Mouse (Mus musculus) limb, embryonic 10.5 days (tissue): Measurements from ENCODE around the gene Antxr2. TPM values are rescaled to one million over a fixed set of nuclear protein-coding genes. Genes with fewer than 3 reads are reported as not detected.

ENCODE experiments used
- DNase-seq: peaks from one replicate; pipeline ENCODE4 v3.0.0-alpha.2; 2017; ENCODE audit warnings: low spot score
- H3K27ac ChIP-seq: fragments of 300-500 bp; sonication (generic); 2 replicates; pipeline ENCODE4 v1.5.1; 2016; ENCODE audit warnings: mild to moderate bottlenecking
- H3K27me3 ChIP-seq: fragments of 300-500 bp; sonication (generic); 2 replicates; pipeline ENCODE4 v1.6.1; 2016; ENCODE audit warnings: low read depth, mild to moderate bottlenecking; ENCODE audit not compliant: poor library complexity, severe bottlenecking
- H3K36me3 ChIP-seq: fragments of 300-500 bp; sonication (generic); 2 replicates; pipeline ENCODE4 v1.6.1; 2016; ENCODE audit warnings: mild to moderate bottlenecking, moderate library complexity
- H3K4me1 ChIP-seq: fragments of 300-500 bp; sonication (generic); 2 replicates; pipeline ENCODE4 v1.6.1; 2016
- H3K4me3 ChIP-seq: fragments of 300-500 bp; sonication (generic); 2 replicates; pipeline ENCODE4 v1.5.1; 2016; ENCODE audit warnings: mild to moderate bottlenecking, moderate library complexity
- H3K9me3 ChIP-seq: fragments of 300-500 bp; sonication (generic); replicated peaks from 2 replicates; pipeline ENCODE4 v1.6.1; 2016; ENCODE audit warnings: mild to moderate bottlenecking
- WGBS: fragments of 180-500 bp; shearing (Covaris S2); methylation state at CpG from one replicate; pipeline ENCODE4 v1.1.7; 2016; 5-methylcytosine and 5-hydroxymethylcytosine counted together
- polyA plus RNA-seq: library from polyadenylated mRNA; unstranded; fragments of >200 nt; fragmentation: Nextera tagmentation; extraction: Ambion mirVana; gene quantifications from 2 replicates; pipeline ENCODE4 v1.2.1, GENCODE M21; 2016

Gene Antxr2
- polyA plus RNA-seq, 1 experiment from 2014 or later: 22.3 TPM

GRCm38 (mm10) chr5:97839271-97839923 lies 191.4 kb downstream of the Antxr2 start:
- H3K4me1 ChIP-seq: 0 out of 2 replicates have a peak, but pooled peaks cover 4% of the 10 kb centered on the region
- no peak for DNase-seq
- WGBS: 67% methylated on average over 3 of the region's 3 CpGs
- H3K27ac ChIP-seq: no peak overlapping the region
- H3K9me3 ChIP-seq: no peaks in the 10 kb centered on the region
- H3K27me3 ChIP-seq: no peaks in the 10 kb centered on the region
- no peak overlapping the region for H3K4me3 ChIP-seq
- H3K36me3 ChIP-seq: no peaks in the 10 kb centered on the region

DNA sequence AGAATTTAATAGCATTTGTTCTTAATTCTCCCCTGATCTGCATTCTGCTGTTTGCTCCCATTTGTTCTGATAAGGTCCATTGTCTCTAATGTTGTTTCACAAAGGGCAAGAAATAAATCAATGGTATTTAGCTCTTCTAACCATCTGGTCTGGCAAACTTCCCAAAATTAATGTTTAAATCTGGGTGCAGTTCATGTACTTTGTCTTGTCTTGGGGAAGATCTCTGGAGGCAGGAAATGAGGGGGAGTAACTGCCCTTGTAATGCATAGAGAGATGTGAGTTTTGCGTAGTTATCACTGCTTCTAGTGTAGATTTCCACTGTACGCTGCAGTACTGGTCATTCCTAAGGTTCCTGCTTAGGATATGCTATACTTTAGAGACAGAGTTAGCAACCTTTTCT lies 193.5 kb downstream of the Antxr2 start:
- no peak overlapping the region for H3K4me3 ChIP-seq
- H3K36me3 ChIP-seq: no peaks in the 10 kb centered on the region
- no peaks in the 10 kb centered on the region for H3K27me3 ChIP-seq
- no peak for DNase-seq
- no peak overlapping the region for H3K27ac ChIP-seq
- 0 out of 2 replicates have a peak, but pooled peaks cover 4% of the 10 kb centered on the region for H3K4me1 ChIP-seq
- WGBS: 94% methylated on average over 2 of the region's 2 CpGs
- H3K9me3 ChIP-seq: no peaks in the 10 kb centered on the region

- 48% methylated on average over 2 of the region's 2 CpGs for WGBS
- no peak for DNase-seq
- H3K9me3 ChIP-seq: no peaks in the 10 kb centered on the region
These were observed 195.4 kb downstream of the Antxr2 start for GRCm38 (mm10) chr5:97835418-97835817.

DNA sequence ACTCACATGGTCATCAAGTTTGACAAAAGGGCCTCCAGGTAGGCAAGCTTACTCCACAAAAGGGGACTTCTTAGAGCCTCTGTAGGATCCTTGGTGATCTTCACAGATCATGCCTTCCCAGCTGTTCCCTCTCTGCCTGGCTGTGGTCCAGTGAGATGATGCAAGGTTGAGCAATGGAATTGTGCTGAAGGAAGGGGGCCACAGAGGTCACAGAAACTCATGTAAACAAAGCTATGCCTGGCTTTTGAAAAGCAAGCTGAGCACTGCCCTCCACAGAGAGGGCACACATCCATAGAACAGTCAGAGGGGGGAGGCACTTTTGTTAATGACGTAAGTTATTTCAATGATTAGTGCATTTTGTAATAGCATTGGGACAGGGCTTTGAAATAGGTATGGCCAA lies 196.1 kb downstream of the Antxr2 start:
- no peak overlapping the region for H3K27ac ChIP-seq
- no peaks in the 10 kb centered on the region for H3K9me3 ChIP-seq
- DNase-seq: no peak
- H3K27me3 ChIP-seq: no peaks in the 10 kb centered on the region
- 72% methylated on average over 1 of the region's 1 CpGs for WGBS
- 0 out of 2 replicates have a peak, but pooled peaks cover 8% of the 10 kb centered on the region for H3K4me1 ChIP-seq
- H3K4me3 ChIP-seq: no peak overlapping the region
- no peaks in the 10 kb centered on the region for H3K36me3 ChIP-seq

More at GRCm38 (mm10) chr5:97835418-97835817, 195.4 kb downstream of the Antxr2 start:
- Histone ChIP-seq H3K27ac (no peak overlapping the region), H3K4me3 (no peak overlapping the region), H3K36me3 (no peaks in the 10 kb centered on the region), H3K4me1 (0 out of 2 replicates have a peak, but pooled peaks cover 8% of the 10 kb centered on the region), H3K27me3 (no peaks in the 10 kb centered on the region)

Other genes starting within 250 kb of the Antxr2 start
- 0.08 TPM in 1 of 2 replicates, not detected in the other for gene Prdm8, start 136.2 kb upstream of the Antxr2 start, polyA plus RNA-seq
- gene Fgf5, start 223.1 kb upstream of the Antxr2 start, polyA plus RNA-seq: 1.4 and 1.8 TPM in 2 replicates